Mouse (Mus musculus): ENCODE data around the gene Ndufs7.

GRCm38 (mm10) chr10:80299301-80299700, 50.4 kb downstream of the Ndufs7 start:
- TF ChIP-seq HCFC1 (IDR thresholded peaks at IDR 0.05; ENCODE audit: borderline replicate concordance, insufficient read depth, low read length) (no peak), ZNF384 (IDR thresholded peaks at IDR 0.05; ENCODE audit: low read depth, low read length) (no peak)
